Mouse (Mus musculus) brain, embryonic 14.5 days (tissue): ENCODE data around the gene Rab11fip5. TPM values are rescaled to one million over a fixed set of nuclear protein-coding genes. Genes with fewer than 3 reads are reported as not detected.

ENCODE experiments used
- DNase-seq: peaks from one replicate; pipeline ENCODE4 v3.0.0-alpha.2; 2011; ENCODE audit warnings: low read depth
- CTCF ChIP-seq: fragments of 200-500 bp; IDR thresholded peaks from 2 replicates; pipeline ENCODE4 v1.5.1; 2012; ENCODE audit warnings: inconsistent platforms, mild to moderate bottlenecking, moderate library complexity, borderline replicate concordance; ENCODE audit not compliant: insufficient read depth, insufficient read length; ENCODE audit errors: extremely low read depth
- POLR2A ChIP-seq: fragments of 200-500 bp; IDR thresholded peaks from 2 replicates; pipeline ENCODE4 v1.6.1; 2012; ENCODE audit warnings: mild to moderate bottlenecking, inconsistent platforms, borderline replicate concordance; ENCODE audit not compliant: poor library complexity, insufficient read depth, insufficient read length, severe bottlenecking; ENCODE audit errors: extremely low read depth
- polyA plus RNA-seq: library from polyadenylated mRNA; depleted of rRNA; stranded (reverse); fragments of >200 nt; gene quantifications from 2 replicates; pipeline ENCODE4 v1.2.3, GENCODE M21; 2012

Gene Rab11fip5
- polyA plus RNA-seq, 1 experiment, result 23.1 TPM

DNA sequence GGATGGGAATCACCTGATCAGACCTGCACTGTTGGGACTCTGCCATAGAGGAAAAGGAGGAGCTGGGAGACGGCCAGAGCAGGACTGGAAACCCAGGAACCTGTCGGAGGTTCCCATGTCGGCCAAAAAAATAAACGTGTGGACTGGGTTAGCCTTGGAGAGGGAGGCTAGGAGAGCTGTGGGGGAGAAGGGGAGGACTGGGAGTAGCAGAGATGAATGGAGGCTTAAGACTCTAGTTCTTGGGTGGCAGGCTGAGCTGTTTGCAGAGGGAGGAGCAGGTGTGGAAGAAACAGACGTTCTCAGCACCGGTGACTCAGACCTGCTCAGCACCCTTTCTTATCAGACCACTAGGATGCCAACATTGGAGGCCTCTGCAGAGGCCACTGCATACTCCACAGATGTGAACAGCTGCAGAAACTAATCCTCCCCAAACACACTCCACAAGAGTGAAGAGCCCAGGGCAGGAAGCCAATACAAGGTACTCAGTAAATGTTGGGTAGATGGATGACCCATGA is 43.2 kb downstream of the Rab11fip5 start:
- DNase-seq, result no peak
- no peak for TF ChIP-seq CTCF
- TF ChIP-seq POLR2A, result no peak

DNA sequence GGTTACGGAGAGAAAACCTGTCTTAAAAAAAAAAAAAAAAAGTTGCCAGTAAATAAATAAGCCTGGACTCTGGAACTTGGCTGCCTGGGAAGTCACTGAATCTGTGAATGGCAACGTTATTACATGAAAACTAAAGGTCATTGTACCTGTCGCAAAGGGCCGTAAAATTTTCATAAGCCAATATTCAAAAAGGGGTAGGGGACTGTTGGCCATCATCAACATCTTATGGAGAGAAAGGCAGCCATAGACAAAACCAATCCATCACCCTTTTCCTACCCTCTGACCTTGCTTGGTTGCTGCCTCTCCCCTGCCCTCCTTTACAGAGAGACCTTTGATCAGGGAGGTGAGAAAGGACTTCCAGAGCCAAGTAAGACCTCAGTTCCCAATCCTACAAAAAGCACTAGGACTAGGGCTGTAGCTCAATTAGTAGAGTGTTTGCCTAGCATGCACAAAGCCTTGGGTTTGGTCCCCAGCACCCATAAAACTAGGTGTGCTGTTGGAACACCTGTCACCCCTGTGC is 44.7 kb downstream of the Rab11fip5 start:
- no peak for DNase-seq
- TF ChIP-seq POLR2A (no peak), CTCF (no peak)

DNA sequence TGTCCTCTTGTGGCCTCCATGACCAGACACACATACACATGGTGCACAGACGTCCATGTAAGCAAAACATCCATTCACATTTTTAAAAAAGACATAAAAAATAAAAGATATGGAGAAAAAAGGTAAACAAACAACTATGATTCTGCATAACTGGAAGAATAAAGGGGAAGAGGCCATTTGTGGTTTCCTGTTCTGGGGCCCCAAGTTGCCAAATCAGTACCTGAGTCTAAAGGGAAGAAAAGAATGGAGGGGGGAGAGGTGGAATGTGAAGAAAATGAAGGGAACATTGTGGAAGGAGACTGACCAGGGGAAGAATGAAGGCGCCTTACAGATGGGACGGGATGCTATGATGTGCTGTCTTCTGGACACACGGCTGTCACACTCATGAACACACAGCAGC is 47.9 kb downstream of the Rab11fip5 start:
- no peak for DNase-seq
- TF ChIP-seq POLR2A (no peak), CTCF (no peak)

DNA sequence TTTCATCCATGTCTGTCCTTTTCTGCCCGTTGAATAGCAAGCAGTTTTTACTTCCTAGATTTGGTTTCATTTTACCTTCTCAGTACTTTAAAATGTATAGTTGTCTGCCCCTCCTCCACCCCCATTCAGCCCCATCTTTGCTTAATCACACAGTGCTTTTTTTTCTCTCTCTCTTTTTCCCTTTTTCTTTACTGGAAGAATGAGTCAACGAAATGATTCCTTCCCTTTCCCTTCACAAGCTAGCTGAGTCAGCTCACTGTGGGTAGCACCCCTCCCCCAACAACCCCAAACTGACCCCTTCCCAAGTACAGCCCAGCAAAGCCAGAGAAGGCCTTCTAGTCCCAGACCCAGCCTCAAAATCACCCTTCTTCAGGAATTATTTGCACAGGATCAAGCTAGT is 49.3 kb downstream of the Rab11fip5 start:
- DNase-seq, result no peak
- TF ChIP-seq POLR2A (no peak), CTCF (no peak)

DNA sequence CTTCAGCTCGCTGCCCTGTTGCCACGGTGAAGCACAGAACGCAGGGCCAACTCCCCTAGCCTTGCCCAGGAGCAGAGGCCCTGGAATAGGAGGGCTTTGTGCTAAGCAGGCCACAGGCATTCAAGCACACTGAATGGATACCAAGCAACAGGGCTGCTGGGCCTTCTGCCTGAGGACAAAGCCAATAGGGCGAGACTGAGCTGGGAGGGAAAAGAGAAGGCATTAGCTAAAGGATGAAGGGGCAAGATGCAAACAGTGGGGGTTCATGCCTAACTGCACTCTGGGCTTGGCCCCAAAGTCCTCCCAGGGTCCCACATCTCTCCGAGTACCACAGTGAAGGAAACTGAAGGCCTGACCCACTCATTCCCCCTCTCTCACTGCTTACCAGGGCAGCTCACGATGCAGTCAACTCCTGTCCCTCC is 54.0 kb downstream of the Rab11fip5 start:
- TF ChIP-seq POLR2A, result no peak
- no peak for TF ChIP-seq CTCF
- DNase-seq, result peak; percentile 94

DNA sequence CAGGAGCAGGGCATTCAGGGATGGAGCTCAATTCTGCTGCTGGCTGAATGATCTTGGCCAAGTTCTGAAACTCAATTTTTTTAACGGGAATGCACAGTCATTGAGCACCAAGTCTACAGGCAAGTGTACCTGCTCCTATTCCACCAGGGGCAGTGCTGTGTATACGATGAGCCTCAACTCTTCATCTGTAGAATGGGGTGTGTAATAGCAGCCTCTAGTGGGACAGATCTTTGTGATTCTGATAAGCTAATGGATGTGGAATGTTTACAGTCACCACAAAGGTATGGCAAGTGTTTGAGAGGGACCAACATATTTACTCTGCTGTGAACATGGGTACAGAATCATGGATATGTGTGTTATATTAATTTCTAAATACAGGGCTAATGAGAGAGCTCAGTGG is 58.2 kb downstream of the Rab11fip5 start:
- DNase-seq, result no peak
- TF ChIP-seq CTCF (no peak), POLR2A (no peak)

DNA sequence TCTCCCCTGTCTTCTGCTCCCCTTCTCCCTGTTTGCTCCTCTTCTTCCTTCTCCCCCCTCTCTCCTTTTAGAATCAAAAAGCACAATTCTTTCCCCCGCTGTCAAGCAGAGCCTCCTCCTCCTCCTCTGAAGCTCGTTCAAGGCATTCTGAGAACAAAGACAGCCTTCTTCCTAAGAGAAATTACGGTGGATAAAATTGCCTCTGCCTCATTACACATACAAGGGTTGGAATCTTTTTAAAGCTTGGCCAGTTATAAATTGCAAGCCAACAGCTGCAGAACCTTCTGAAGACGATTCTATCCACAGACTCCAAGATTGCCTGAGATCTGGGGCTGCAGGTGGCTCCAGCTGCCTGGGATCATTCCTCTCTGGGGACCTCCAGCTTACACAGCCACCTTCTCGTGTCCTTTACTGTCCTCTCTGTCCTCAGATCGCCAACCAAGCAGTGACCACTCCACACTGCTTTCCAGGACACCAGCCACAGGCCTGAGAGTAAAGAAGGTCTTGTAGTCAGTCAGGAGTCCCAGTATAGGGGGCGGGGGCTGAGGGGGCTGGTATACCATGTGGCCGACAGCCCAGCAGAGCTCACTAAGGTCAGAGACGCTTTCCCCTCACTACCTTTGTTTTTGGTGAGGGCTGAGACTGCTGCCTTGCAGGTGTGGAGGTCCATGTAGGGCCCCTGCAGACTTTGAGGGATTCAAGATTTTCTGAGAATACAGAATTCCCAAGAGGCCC is 60.2 kb downstream of the Rab11fip5 start:
- DNase-seq, result peak; percentile 78
- TF ChIP-seq POLR2A, result no peak
- no peak for TF ChIP-seq CTCF

DNA sequence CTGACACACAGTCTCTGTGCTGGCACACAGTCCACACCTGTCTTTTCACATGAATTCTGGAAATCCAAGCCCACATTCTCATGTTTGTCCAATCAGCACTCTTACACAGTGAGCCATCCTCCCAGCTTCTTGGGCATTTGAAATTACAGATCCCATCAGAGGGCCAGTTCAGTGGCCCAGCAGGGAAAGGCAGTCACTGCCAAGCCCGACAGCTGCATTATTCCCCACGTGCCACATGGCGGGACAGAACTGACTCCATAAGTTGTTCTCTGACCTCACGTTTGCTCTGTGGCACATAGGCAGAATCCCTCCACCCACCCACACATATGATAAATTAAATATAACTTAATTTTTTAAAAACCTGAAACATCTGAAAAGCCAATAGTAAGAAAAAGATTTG is 66.5 kb downstream of the Rab11fip5 start:
- no peak for DNase-seq
- TF ChIP-seq CTCF (no peak), POLR2A (no peak)

DNA sequence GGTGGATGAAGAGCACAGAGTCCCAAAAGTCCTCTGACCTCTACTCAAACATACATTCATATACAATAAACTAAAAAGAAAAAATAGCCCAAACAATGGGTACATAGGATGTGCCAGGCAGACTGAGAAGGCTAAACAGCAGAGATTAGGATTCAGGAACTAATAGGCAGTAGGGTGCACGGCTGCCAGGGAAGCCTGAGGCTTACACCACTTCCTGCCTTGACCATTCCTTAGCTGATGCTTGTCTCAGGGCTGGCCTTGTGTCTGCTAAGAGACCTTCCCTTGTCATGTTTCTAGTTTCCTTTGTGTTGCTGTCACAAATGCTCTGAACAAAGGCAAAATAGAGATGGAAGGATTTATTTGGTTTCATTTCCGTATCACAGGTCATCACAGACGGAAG is 68.1 kb downstream of the Rab11fip5 start:
- TF ChIP-seq CTCF (no peak), POLR2A (no peak)
- no peak for DNase-seq

DNA sequence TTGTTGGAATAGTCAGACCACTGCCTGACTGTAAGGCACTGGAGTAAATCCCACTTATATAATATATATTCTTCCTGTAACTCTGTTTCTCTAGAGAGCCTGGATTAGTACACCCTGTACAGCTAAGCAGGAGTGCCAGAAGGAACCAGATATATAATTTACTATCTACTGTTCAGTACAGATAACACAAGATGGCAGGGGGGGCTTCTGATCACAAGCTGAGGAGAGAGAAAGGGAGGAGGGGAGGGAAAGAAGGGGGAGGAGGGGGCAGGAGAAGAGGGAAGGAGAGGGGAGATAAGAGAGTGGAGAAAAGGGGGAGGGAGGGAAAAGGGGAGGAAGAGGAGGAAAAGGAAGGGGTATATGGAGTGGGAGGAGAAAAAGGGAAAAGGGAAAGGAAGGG is 68.6 kb downstream of the Rab11fip5 start:
- TF ChIP-seq CTCF (no peak), POLR2A (no peak)
- DNase-seq, result no peak

DNA sequence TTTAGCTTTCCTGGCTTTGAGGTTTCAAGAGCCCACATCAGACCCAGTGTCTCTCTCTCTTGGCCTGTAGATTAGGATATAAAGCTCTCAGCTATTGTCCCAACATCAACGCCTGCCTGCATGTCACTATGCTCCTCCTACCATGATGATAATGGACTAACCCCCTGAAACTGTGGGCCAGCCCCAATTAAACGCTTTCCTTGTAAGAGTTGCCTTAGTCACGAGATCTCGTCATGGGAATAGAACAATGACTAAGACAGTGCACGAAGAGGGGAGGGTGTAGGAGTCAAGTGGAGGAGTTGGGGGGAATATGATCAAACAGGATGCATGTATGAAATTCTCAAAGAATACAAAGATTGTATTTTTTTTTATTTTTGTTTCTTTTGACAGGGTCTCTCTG is 69.5 kb downstream of the Rab11fip5 start:
- DNase-seq, result peak; percentile 56
- TF ChIP-seq POLR2A (no peak), CTCF (no peak)
